Mouse (Mus musculus): ENCODE data around the gene Polr1d.

GRCm38 (mm10) chr5:147070791-147071516 is 5.9 kb upstream of the Polr1d start:
- TF ChIP-seq POLR2A (IDR thresholded peaks at IDR 0.05; ENCODE audit: borderline replicate concordance, extremely low read depth, low read depth, low read length), result no peak
- no peak for TF ChIP-seq CTCF (IDR thresholded peaks at IDR 0.05; ENCODE audit: insufficient read depth, low read length)
